Mouse (Mus musculus) kidney, postnatal 0 days (tissue): ENCODE data around the gene Hist1h2ai. TPM values are rescaled to one million over a fixed set of nuclear protein-coding genes. Genes with fewer than 3 reads are reported as not detected.
"Not testable (repeated sequence)": the region's sequence is repeated elsewhere in the genome, so short reads cannot be mapped to it uniquely, and the experiment has no call there.

Experiments used
- ATAC-seq: fragments of 200-750 bp; cut with Nextera tagmentation; replicated peaks from 2 replicates; pipeline ENCODE4 v1.8.0; 2017; ENCODE audit warnings: low read depth, moderate number of reproducible peaks, moderate TSS enrichment, moderate library complexity; ENCODE audit not compliant: low FRiP score
- DNase-seq: peaks from one replicate; pipeline ENCODE4 v3.0.0-alpha.2; 2016; ENCODE audit warnings: low spot score
- H3K27ac ChIP-seq: fragments of 300-500 bp; sonication (generic); 2 replicates; pipeline ENCODE4 v1.5.1; 2014; ENCODE audit warnings: mild to moderate bottlenecking
- H3K27me3 ChIP-seq: fragments of 300-500 bp; sonication (generic); 2 replicates; pipeline ENCODE4 v1.6.1; 2014; ENCODE audit warnings: low read length, mixed read lengths; ENCODE audit not compliant: insufficient read depth
- H3K36me3 ChIP-seq: fragments of 300-500 bp; sonication (generic); 2 replicates; pipeline ENCODE4 v1.6.1; 2014; ENCODE audit warnings: low read length, mixed read lengths; ENCODE audit not compliant: insufficient read depth
- H3K4me1 ChIP-seq: fragments of 300-500 bp; sonication (generic); replicated peaks from 2 replicates; pipeline ENCODE4 v1.6.1; 2014; ENCODE audit warnings: antibody characterized with exemption, low read length, mixed read lengths; ENCODE audit not compliant: insufficient read depth
- H3K4me2 ChIP-seq: fragments of 300-500 bp; sonication (generic); 2 replicates; pipeline ENCODE4 v1.6.1; 2014; ENCODE audit warnings: mild to moderate bottlenecking, low read length, moderate library complexity, mixed read lengths
- H3K4me3 ChIP-seq: fragments of 300-500 bp; sonication (generic); replicated peaks from 2 replicates; pipeline ENCODE4 v1.5.1; 2014; ENCODE audit warnings: low read depth, low read length
- H3K9ac ChIP-seq: fragments of 300-500 bp; sonication (generic); 2 replicates; pipeline ENCODE4 v1.6.1; 2014; ENCODE audit warnings: low read depth, low read length
- H3K9me3 ChIP-seq: fragments of 300-500 bp; sonication (generic); replicated peaks from 2 replicates; pipeline ENCODE4 v1.6.1; 2016; ENCODE audit warnings: low read length, inconsistent platforms, mixed read lengths
- CTCF ChIP-seq: IDR thresholded peaks from 2 replicates; pipeline ENCODE4 v1.5.1; 2016; ENCODE audit warnings: antibody characterized with exemption, low read depth, mild to moderate bottlenecking, moderate library complexity
- WGBS: fragments of 180-500 bp; shearing (Covaris S2); extraction: QIAGEN DNeasy Blood & Tissue Kit; methylation state at CpG from one replicate; pipeline ENCODE4 v1.1.7; 2014; 5-methylcytosine and 5-hydroxymethylcytosine counted together
- microRNA-seq: library from miRNA; unstranded; fragments of <30 nt; microRNA quantifications from one replicate; pipeline ENCODE4, GENCODE M21; 2016
- polyA plus RNA-seq: library from polyadenylated mRNA; unstranded; fragments of >200 nt; fragmentation: Nextera tagmentation; extraction: Ambion mirVana; gene quantifications from 2 replicates; pipeline ENCODE4 v1.2.1, GENCODE M21; 2015

The Hist1h2ai gene
- polyA plus RNA-seq, 1 experiment from 2014 or later: 27.1 TPM

- Histone ChIP-seq H3K9ac (peak within 1 kb of the TSS; percentile 46; the same call in 1 of the 2 replicates), H3K27ac (peak within 1 kb of the TSS; percentile 92), H3K4me3 (peak within 1 kb of the TSS; percentile 44), H3K4me2 (peak within 1 kb of the TSS; percentile 65)
- WGBS: under 1% methylated on average over 32 of the region's 50 CpGs
- not testable (repeated sequence) for H3K36me3 ChIP-seq, H3K9me3 ChIP-seq, H3K4me1 ChIP-seq, H3K27me3 ChIP-seq
- peak; percentile 30; the same call in 1 of the 2 replicates for TF ChIP-seq CTCF
- peak; percentile 99 for DNase-seq
- peak; percentile 96 for ATAC-seq
Observed at GRCm38 (mm10) chr13:21753524-21754285, 37.5 kb downstream of the Hist1h2ai start, which contains the start of the genes Hist1h2ak and Hist1h2bn. Gene Hist1h2ak (minus strand): TSS chr13:21753827. Gene Hist1h2bn (plus strand): TSS chr13:21754123.

DNA sequence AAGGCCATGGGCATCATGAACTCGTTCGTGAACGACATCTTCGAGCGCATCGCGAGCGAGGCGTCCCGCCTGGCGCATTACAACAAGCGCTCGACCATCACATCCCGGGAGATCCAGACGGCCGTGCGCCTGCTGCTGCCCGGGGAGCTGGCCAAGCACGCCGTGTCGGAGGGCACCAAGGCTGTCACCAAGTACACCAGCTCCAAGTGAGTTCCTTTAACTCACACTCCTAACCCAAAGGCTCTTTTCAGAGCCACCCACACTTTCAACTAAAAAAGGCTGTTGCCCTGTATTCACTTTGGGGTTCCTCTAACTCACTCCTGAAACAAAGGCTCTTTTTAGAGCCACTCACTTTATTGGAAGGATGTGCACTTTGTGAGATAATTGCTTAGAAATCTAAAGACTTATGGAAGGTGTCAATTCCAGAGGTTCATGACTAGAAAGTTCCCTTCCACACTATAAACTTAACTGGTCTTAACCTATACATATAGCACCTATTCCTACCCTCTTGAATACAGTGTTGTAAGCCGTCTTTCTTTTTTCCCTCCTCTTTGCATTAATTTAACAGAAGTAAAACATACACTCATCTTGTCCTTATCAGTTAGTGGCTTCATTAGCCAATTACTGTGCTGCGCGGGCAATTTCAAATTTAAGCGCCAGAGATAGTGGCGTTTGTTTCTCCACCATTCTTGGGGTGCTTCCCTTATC, 38.2 kb downstream of the Hist1h2ai start:
- under 1% methylated on average over 22 of the region's 26 CpGs for WGBS
- Histone ChIP-seq H3K4me3 (peak overlapping the region; percentile 44), H3K4me2 (peak overlapping the region; percentile 65), H3K27ac (peak overlapping the region; percentile 92), H3K9ac (peak overlapping the region; percentile 40; the same call in 1 of the 2 replicates)
- H3K27me3 ChIP-seq, H3K36me3 ChIP-seq, H3K9me3 ChIP-seq, H3K4me1 ChIP-seq: not testable (repeated sequence)
- 0 out of 2 replicates have a peak, but pooled peaks have one; percentile 0 for ATAC-seq
- peak; percentile 63 for DNase-seq

- Histone ChIP-seq H3K4me2 (0 out of 2 replicates have a peak overlapping the region, but pooled peaks have one; percentile 7), H3K4me1 (no peaks in the 10 kb centered on the region), H3K9ac (no peak overlapping the region), H3K9me3 (no peaks in the 10 kb centered on the region), H3K27me3 (no peaks in the 10 kb centered on the region), H3K27ac (no peak overlapping the region), H3K36me3 (no peaks in the 10 kb centered on the region), H3K4me3 (no peak overlapping the region)
- DNase-seq (no peak), ATAC-seq (no peak)
- WGBS: 34% methylated on average over 1 of the region's 1 CpGs
- no peak for TF ChIP-seq CTCF
Observed at GRCm38 (mm10) chr13:21755707-21756106, 39.5 kb downstream of the Hist1h2ai start.

Small RNA genes lying within 50 kb of the gene (microRNA-seq; reads per million reads assigned to microRNA genes)
- gene Gm44357: not detected
- not detected for gene Gm44367
- not detected for gene Gm44454

Other genes starting within 250 kb of the Hist1h2ai start
- gene Nkapl, start 247.9 kb upstream of the Hist1h2ai start, polyA plus RNA-seq: 3.4 and 3.7 TPM in 2 replicates
- gene Zkscan4, start 237.5 kb upstream of the Hist1h2ai start, polyA plus RNA-seq: 4.0 and 4.3 TPM in 2 replicates
- gene Gm10065, start 237.0 kb upstream of the Hist1h2ai start, polyA plus RNA-seq: not detected in 2 replicates
- gene AK157302, start 221.2 kb upstream of the Hist1h2ai start, polyA plus RNA-seq: 0.43 TPM in 2 replicates
- 13.3 and 18.1 TPM in 2 replicates for gene Gm11273, start 215.0 kb upstream of the Hist1h2ai start, polyA plus RNA-seq
- 4.6 and 5.0 TPM in 2 replicates for gene Zkscan8, start 185.3 kb upstream of the Hist1h2ai start, polyA plus RNA-seq
- gene Olfr1366, start 173.6 kb upstream of the Hist1h2ai start, polyA plus RNA-seq: 0.11 and 0.13 TPM in 2 replicates
- not detected in 2 replicates for gene Olfr1535, start 156.5 kb upstream of the Hist1h2ai start, polyA plus RNA-seq
- gene Olfr1364, start 134.7 kb upstream of the Hist1h2ai start, polyA plus RNA-seq: not detected in 2 replicates
- gene Olfr1362, start 102.4 kb upstream of the Hist1h2ai start, polyA plus RNA-seq: not detected in 2 replicates
- gene Olfr11, start 73.9 kb upstream of the Hist1h2ai start, polyA plus RNA-seq: not detected in 2 replicates
- not detected in 2 replicates for gene Olfr1361, start 53.0 kb upstream of the Hist1h2ai start, polyA plus RNA-seq
- not detected in 2 replicates for gene Olfr1360, start 39.0 kb upstream of the Hist1h2ai start, polyA plus RNA-seq
- not detected in 2 replicates for gene Olfr1359, start 18.3 kb upstream of the Hist1h2ai start, polyA plus RNA-seq
- gene Hist1h2bl, start 279 bp upstream of the Hist1h2ai start, polyA plus RNA-seq: 2.1 and 3.7 TPM in 2 replicates
- 5.6 and 7.2 TPM in 2 replicates for gene Hist1h3h, start 1.2 kb downstream of the Hist1h2ai start, polyA plus RNA-seq
- 2.1 and 2.4 TPM in 2 replicates for gene Hist1h2bm, start 5.6 kb downstream of the Hist1h2ai start, polyA plus RNA-seq
- gene Hist1h4j, start 18.6 kb downstream of the Hist1h2ai start, polyA plus RNA-seq: 0.34 and 0.65 TPM in 2 replicates
- 2.0 and 3.0 TPM in 2 replicates for gene Hist1h4k, start 34.1 kb downstream of the Hist1h2ai start, polyA plus RNA-seq
- gene Hist1h2ak, start 37.4 kb downstream of the Hist1h2ai start, polyA plus RNA-seq: 18.1 and 21.5 TPM in 2 replicates
- 1.8 and 4.6 TPM in 2 replicates for gene Hist1h2bn, start 37.7 kb downstream of the Hist1h2ai start, polyA plus RNA-seq
- 13.2 and 13.8 TPM in 2 replicates for gene Hist1h1b, start 64.2 kb downstream of the Hist1h2ai start, polyA plus RNA-seq
- 66.0 and 72.0 TPM in 2 replicates for gene Hist1h3i, start 66.9 kb downstream of the Hist1h2ai start, polyA plus RNA-seq
- 4.6 TPM in 1 of 2 replicates, not detected in the other for gene Hist1h2an, start 70.8 kb downstream of the Hist1h2ai start, polyA plus RNA-seq
- 0.71 and 1.5 TPM in 2 replicates for gene Hist1h2bp, start 71.0 kb downstream of the Hist1h2ai start, polyA plus RNA-seq
- 12.2 and 13.7 TPM in 2 replicates for gene Hist1h2bq, start 93.8 kb downstream of the Hist1h2ai start, polyA plus RNA-seq
- gene Hist1h2ao, start 94.0 kb downstream of the Hist1h2ai start, polyA plus RNA-seq: not detected in 2 replicates
- not detected in 2 replicates for gene Hist1h4m, start 95.3 kb downstream of the Hist1h2ai start, polyA plus RNA-seq
- gene Hist1h4n, start 115.8 kb downstream of the Hist1h2ai start, polyA plus RNA-seq: 6.0 and 6.3 TPM in 2 replicates
- gene Hist1h2ap, start 117.1 kb downstream of the Hist1h2ai start, polyA plus RNA-seq: 2,281 and 2,496 TPM in 2 replicates
- gene Hist1h2br, start 117.3 kb downstream of the Hist1h2ai start, polyA plus RNA-seq: 13.2 TPM in 2 replicates
- gene Zfp184, start 228.7 kb downstream of the Hist1h2ai start, polyA plus RNA-seq: 8.5 and 9.6 TPM in 2 replicates